Mouse (Mus musculus): ENCODE measurements around the gene Eif3b. TPM values are rescaled to one million over a fixed set of nuclear protein-coding genes. Genes with fewer than 3 reads are reported as not detected.
A peak's percentile ranks its signal among the peaks of the same experiment; 100 is the strongest.

The Eif3b gene
- polyA plus RNA-seq, 1 experiment from 2014 or later = 102 TPM

DNA sequence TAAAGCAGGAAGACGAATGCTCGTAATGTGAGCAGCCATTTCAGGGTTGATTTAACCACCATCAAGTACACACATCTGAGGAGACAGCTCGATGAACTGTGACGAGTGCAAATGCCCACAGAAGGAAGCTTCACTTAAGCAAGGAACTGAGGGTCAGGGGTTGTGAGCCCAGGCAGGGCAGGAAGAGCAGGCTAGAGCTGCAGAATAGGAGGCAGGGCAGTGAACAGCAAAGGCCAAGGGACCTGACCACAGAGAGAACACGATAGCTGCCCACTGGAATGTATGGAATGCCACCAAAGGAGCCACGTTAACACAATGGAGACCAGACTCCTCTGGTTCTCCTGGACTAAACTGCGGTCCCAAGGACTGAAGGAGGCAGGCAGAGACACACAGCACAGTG, 35.6 kb upstream of the Eif3b start:
- Histone ChIP-seq H3K36me3 (no peaks in the 10 kb centered on the region), H3K4me1 (replicated peaks) (peaks cover 22% of the 10 kb centered on the region), H3K27ac (replicated peaks) (no peak overlapping the region; the same call in 1 of the 2 replicates), H3K4me3 (no peak overlapping the region), H3K27me3 (no peaks in the 10 kb centered on the region), H3K9me3 (no peaks in the 10 kb centered on the region), H3K4me2 (no peak overlapping the region), H3K9ac (no peak overlapping the region)
- 18% methylated on average over 7 of the region's 7 CpGs for WGBS
- no peak for ATAC-seq (ENCODE audit: low FRiP score, low read depth)

DNA sequence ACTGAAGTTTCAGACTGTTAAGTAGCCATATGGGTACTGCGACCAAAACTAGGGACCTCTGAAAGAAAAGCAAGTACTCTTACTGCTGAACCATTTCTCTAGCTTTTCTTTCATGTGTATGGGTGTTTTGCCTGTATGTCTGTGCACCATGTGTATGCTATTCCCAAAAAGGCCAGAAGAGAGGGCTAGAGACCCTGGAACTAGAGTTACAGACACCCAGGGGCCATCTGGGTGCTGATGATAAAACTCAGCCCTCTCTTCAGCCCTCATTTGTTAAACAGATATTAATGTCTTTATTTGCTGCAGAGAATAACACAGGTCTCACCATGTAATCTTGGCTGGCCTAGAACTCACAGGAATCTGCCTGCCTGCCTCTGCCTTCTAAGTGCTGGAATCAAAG, 34.7 kb upstream of the Eif3b start:
- H3K4me2 ChIP-seq = no peak overlapping the region
- 84% methylated on average over 1 of the region's 1 CpGs for WGBS
- peaks cover 23% of the 10 kb centered on the region for H3K4me1 ChIP-seq (replicated peaks)
- no peaks in the 10 kb centered on the region for H3K36me3 ChIP-seq
- no peaks in the 10 kb centered on the region for H3K27me3 ChIP-seq
- H3K4me3 ChIP-seq = no peak overlapping the region
- H3K9me3 ChIP-seq = no peaks in the 10 kb centered on the region
- no peak overlapping the region for H3K27ac ChIP-seq (replicated peaks)
- H3K9ac ChIP-seq = no peak overlapping the region
- ATAC-seq (ENCODE audit: low FRiP score, low read depth) = no peak

DNA sequence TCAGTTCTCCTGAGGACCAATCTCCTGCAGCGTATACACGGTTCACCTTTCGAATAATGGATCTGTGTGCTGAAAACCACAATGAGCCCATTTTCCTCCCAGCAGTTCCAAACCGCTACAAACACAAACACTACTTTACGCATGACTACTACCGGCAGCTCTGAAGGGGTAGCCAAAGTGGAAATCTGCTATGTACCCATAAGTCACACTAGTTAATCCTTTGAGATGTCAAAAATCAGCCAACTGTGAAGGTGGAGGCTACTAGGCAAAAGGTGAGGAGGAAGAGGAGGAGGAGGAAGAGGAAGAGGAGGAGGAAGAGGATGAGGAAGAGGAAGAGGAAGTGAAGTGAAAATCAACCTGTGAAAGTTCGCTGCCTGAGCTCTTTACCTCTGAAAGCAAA, 31.9 kb upstream of the Eif3b start:
- Histone ChIP-seq H3K9me3 (no peaks in the 10 kb centered on the region), H3K27ac (replicated peaks) (no peak overlapping the region), H3K4me2 (peak overlapping the region; percentile 74; the same call in 1 of the 2 replicates), H3K4me3 (no peak overlapping the region), H3K36me3 (no peaks in the 10 kb centered on the region), H3K9ac (no peak overlapping the region), H3K27me3 (no peaks in the 10 kb centered on the region), H3K4me1 (replicated peaks) (peaks cover 23% of the 10 kb centered on the region)
- ATAC-seq (ENCODE audit: low FRiP score, low read depth) = no peak
- 83% methylated on average over 7 of the region's 7 CpGs for WGBS

DNA sequence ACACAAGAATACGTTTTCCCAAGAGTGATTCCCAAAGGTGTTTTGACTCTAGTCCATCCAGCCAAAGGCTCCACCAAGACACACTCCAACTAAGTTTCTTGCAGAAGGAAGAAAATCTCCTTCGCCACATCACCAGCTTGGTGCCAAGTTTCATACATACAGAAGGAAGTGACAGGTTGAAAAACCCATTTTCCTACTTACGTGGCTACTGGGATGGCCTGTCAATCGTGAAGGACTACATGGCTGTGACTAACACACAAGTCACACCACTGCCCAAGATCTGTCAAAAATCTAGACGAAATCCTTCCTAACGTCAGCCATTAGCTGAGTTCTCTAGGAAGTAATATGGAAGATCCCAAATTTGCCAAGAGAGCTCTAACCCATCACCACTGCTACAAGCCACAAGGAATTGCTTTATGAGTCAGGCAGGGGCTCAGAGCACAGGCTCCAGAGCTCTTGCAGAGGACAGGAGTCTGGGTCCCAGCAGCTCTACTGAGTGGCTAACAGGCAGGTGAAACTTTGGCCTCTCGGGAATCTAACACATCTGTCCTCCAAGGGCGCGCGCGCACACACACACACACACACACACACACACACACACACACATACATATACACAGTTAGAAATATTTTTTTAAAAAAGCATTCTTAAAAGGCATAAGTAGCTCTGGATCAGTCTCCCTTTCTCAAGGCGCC, 31.2 kb upstream of the Eif3b start:
- H3K9ac ChIP-seq = peak overlapping the region; percentile 57
- no peak overlapping the region for H3K27ac ChIP-seq (replicated peaks)
- no peak for ATAC-seq (ENCODE audit: low FRiP score, low read depth)
- H3K4me1 ChIP-seq (replicated peaks) = peaks cover 23% of the 10 kb centered on the region
- H3K4me3 ChIP-seq = peak overlapping the region; percentile 68
- H3K4me2 ChIP-seq = peak overlapping the region; percentile 74
- no peaks in the 10 kb centered on the region for H3K27me3 ChIP-seq
- H3K36me3 ChIP-seq = no peaks in the 10 kb centered on the region
- no peaks in the 10 kb centered on the region for H3K9me3 ChIP-seq
- 77% methylated on average over 12 of the region's 12 CpGs for WGBS

DNA sequence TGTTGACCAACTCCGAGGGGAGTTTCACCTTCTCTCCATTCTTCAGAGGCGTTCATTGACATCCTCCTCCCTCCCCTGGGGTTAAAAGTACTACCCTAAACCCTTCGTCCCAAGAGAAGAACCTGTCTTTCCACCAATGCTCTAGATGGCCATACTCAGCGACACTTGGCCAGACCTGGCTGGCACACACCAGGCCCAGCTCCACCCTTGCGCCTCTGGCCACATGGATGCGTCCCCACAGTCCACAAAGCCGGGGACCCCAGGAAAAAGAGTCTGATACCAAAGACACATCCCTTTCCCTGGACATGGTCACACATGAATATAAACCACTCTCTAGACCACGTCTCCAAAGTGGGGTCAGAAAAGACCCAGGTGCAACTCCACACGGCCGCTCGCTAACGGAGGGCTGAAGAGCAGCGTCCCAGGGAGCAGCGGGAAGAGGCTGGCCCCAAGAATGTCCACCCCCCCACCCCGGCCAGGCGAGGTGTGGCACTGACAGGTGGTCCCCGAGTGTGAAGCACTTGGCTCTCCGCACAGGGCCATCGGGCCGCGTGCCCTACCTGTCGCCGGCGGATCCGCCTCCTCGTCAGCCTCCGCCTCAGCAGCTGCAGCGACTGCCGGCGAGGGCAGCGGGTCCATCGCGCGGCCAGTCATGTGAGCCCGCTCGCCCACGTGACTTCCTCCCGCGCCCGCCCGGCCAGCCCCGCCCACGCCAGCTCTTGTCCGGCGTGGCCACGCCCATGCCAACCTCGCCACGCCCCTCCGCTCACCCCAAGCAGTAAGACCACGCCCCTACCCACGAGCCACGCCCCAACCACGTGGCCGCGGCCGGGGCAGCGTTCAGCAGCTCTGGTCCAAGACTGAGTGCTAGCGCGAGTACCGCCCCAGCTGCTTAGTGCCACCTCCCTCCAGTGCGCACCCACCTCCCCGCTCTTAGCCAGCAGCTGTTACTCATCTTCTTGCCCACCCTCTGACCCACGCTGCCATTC, 30.2 kb upstream of the Eif3b start, which contains the start of gene Snx8:
TSS of gene Snx8 (minus strand) at position 675 of the 989 bp plus-strand sequence.
- H3K27ac ChIP-seq (replicated peaks) = peak within 1 kb of the TSS; percentile 38
- H3K4me1 ChIP-seq (replicated peaks) = peaks cover 21% of the 10 kb centered on the region
- no peaks in the 10 kb centered on the region for H3K36me3 ChIP-seq

DNA sequence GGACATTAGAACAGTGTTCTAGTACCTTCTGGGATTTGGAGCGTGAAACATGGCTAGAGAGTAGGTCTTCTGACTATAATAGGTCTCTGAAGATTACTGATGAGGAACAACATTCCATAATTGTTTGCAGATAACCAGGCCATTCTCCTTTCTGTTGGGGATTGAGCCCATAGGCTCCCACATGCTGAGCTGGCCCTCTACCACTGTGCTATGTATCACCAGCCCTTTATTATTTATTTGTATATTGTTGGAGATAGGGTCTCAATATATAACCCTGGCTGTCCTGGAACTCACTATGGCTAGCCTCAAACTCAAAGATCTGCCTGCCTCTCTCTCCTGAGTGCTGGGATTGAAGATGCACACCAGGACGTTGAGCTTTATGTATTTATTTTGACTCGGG, 29.5 kb upstream of the Eif3b start:
- H3K27me3 ChIP-seq = no peaks in the 10 kb centered on the region
- H3K36me3 ChIP-seq = no peaks in the 10 kb centered on the region
- WGBS = 64% methylated on average over 3 of the region's 3 CpGs
- ATAC-seq (ENCODE audit: low FRiP score, low read depth) = peak; percentile 36
- H3K4me3 ChIP-seq = peak overlapping the region; percentile 68
- H3K9ac ChIP-seq = peak overlapping the region; percentile 57
- H3K27ac ChIP-seq (replicated peaks) = peak overlapping the region; percentile 38
- peak overlapping the region; percentile 74 for H3K4me2 ChIP-seq
- H3K4me1 ChIP-seq (replicated peaks) = peaks cover 21% of the 10 kb centered on the region
- H3K9me3 ChIP-seq = no peaks in the 10 kb centered on the region

More for the DNA sequence above, 30.2 kb upstream of the Eif3b start, which contains the start of gene Snx8:
- WGBS = under 1% methylated on average over 63 of the region's 63 CpGs
- ATAC-seq (ENCODE audit: low FRiP score, low read depth) = peak; percentile 91
- H3K9me3 ChIP-seq = no peaks in the 10 kb centered on the region
- peak within 1 kb of the TSS; percentile 57 for H3K9ac ChIP-seq
- no peaks in the 10 kb centered on the region for H3K27me3 ChIP-seq
- H3K4me3 ChIP-seq = peak within 1 kb of the TSS; percentile 68
- H3K4me2 ChIP-seq = peak within 1 kb of the TSS; percentile 74

DNA sequence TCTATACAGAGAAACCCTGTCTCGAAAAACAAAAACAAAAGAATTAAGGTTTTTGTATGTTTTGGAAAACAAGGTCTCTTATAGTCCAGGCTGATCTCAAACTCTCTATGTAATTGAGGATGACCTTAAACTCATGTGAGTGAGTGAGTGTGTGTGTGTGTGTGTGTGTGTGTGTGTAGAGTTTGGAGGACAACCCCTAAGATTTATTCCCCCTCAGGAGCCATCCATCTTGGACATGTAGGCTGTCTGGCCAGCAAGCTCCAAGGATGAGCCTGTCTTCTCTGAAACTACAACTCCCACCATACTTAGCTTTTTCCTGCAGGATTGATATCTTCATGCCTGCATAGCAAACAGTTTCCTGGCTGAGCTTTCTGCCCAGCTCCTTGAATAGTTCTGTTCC, 27.7 kb upstream of the Eif3b start:
- H3K4me3 ChIP-seq = no peak overlapping the region
- ATAC-seq (ENCODE audit: low FRiP score, low read depth) = no peak
- H3K27me3 ChIP-seq = no peaks in the 10 kb centered on the region
- H3K9me3 ChIP-seq = no peaks in the 10 kb centered on the region
- peaks cover 21% of the 10 kb centered on the region for H3K4me1 ChIP-seq (replicated peaks)
- no peak overlapping the region for H3K27ac ChIP-seq (replicated peaks)
- H3K36me3 ChIP-seq = no peaks in the 10 kb centered on the region
- H3K9ac ChIP-seq = no peak overlapping the region
- WGBS = 82% methylated on average over 1 of the region's 1 CpGs
- H3K4me2 ChIP-seq = no peak overlapping the region

DNA sequence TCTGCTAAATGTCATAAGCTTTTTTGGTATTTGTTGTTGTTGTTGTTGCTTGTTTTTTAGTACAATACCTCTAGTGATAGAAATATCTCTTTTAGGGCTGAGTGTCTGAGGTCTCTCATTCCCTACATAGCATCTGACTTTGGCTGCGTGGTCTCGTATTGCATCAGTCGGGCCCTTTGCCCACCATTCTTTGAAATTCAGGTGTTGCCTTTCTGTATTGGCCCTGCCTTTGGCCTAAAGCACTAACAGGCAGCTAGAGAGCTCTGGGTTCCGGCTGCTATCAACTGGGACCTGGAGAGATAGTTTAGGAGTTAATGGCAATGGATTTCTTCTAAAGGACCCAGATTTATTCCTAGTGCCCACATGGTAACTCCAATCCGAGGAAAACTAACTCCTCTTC, 27.1 kb upstream of the Eif3b start:
- no peak for ATAC-seq (ENCODE audit: low FRiP score, low read depth)
- WGBS = 91% methylated on average over 5 of the region's 5 CpGs
- Histone ChIP-seq H3K9me3 (no peaks in the 10 kb centered on the region), H3K4me2 (no peak overlapping the region), H3K36me3 (no peaks in the 10 kb centered on the region), H3K27me3 (no peaks in the 10 kb centered on the region), H3K4me1 (replicated peaks) (peaks cover 17% of the 10 kb centered on the region), H3K4me3 (no peak overlapping the region), H3K9ac (no peak overlapping the region), H3K27ac (replicated peaks) (no peak overlapping the region)

DNA sequence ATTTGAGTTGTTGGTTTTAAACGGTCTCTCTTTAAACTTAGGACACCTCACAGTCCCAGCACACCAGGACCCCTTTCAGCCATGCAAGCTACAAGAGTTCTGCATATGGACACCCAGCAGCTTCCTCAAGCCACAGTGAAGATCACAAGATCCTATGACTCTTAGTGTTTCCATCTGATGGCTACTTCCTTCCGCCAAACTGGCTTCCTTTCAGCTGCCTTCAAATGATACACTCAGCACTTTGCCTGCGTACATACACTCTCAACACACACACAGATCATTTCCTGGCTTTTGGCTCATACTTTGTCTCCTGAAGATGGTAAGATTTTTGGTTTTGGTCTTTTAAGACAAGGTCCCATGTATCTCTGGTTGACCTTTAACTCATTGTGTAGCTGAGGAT, 26.4 kb upstream of the Eif3b start:
- Histone ChIP-seq H3K4me1 (replicated peaks) (peaks cover 9% of the 10 kb centered on the region), H3K27ac (replicated peaks) (no peak overlapping the region), H3K4me3 (no peak overlapping the region), H3K36me3 (no peaks in the 10 kb centered on the region), H3K9ac (no peak overlapping the region), H3K27me3 (no peaks in the 10 kb centered on the region), H3K4me2 (no peak overlapping the region), H3K9me3 (no peaks in the 10 kb centered on the region)
- no peak for ATAC-seq (ENCODE audit: low FRiP score, low read depth)
- WGBS = 94% methylated on average over 3 of the region's 3 CpGs

DNA sequence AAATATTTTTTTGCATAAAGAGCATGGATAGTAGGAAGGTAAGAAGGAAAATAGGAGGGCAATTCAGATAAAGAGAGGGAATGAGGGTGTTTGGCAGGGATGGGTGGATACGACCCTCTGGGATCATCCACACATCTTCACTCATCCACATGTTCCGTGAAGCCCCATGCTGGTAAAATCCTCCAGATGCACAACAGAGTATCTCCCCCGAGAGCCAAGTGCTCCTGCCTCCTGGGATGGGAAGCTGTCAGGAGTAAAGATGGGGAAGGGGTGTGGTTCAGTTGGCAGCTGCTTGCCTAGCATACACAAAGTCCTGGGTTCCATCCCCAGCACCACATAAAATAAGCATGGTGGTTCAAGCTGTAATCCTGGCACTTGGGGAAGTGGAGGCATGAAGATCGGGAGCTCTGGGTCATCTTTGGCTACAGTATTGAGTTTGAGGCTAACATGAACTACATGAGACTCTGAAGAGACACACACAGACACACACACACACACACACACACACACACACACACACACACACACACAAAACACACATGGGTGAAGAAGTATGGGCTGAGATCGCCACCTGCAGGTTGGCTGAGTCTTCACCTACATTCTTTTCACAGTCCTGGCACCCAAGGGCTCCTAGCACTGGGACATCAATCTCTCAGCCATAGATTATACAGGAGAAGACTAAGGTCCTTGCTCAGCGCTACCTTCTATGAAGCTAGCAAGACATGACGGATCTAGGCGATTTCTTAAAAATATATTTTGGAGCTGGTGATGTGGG, 22.8 kb upstream of the Eif3b start:
- Histone ChIP-seq H3K4me3 (no peak overlapping the region), H3K4me2 (no peak overlapping the region), H3K27me3 (no peaks in the 10 kb centered on the region), H3K4me1 (replicated peaks) (no peaks in the 10 kb centered on the region), H3K9ac (no peak overlapping the region), H3K36me3 (no peaks in the 10 kb centered on the region), H3K9me3 (no peaks in the 10 kb centered on the region), H3K27ac (replicated peaks) (no peak overlapping the region)
- WGBS = 62% methylated on average over 8 of the region's 8 CpGs
- ATAC-seq (ENCODE audit: low FRiP score, low read depth) = no peak

DNA sequence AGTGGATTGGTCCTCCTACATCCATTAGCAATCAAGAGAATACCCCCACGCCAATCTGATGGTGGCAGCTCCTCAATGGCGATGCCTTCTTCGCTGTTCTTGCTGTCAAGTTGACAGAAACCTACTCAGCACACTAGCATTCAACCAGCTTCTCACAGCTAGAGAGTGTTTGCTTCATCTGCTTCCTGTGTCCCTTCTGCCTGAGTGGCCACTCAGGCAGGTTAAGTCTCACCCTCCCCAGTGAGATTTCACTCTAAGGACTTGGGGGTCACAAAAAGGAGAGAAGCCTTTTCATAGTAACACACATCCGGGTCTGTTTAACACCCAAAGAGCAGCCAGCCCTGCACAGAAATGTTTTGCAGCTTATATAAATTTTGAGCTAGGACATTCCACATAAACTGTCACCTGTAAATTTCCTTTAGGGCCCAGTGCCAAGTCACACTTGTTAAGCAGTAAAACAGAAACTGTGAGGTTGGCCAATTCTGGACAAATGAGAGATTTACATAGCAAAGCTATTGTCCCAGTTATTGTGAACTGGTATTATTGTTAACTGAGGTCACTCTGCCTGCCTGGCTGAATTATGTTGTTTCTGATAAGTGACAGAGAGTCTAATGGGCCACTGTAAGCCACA, 16.4 kb upstream of the Eif3b start:
- WGBS = 87% methylated on average over 4 of the region's 4 CpGs
- no peaks in the 10 kb centered on the region for H3K9me3 ChIP-seq
- no peaks in the 10 kb centered on the region for H3K4me1 ChIP-seq (replicated peaks)
- ATAC-seq (ENCODE audit: low FRiP score, low read depth) = no peak
- H3K36me3 ChIP-seq = no peaks in the 10 kb centered on the region
- no peak overlapping the region for H3K27ac ChIP-seq (replicated peaks)
- H3K27me3 ChIP-seq = no peaks in the 10 kb centered on the region
- no peak overlapping the region for H3K4me3 ChIP-seq
- no peak overlapping the region for H3K4me2 ChIP-seq
- H3K9ac ChIP-seq = no peak overlapping the region
